Mouse (Mus musculus) stomach, embryonic 16.5 days (tissue): ENCODE measurements around the gene Apobec1. TPM values are rescaled to one million over a fixed set of nuclear protein-coding genes. Genes with fewer than 3 reads are reported as not detected.
"Not testable (repeated sequence)": the region's sequence is repeated elsewhere in the genome, so short reads cannot be mapped to it uniquely, and the experiment has no call there.

Source experiments
- ATAC-seq: fragments of 200-750 bp; cut with Nextera tagmentation; 2 replicates; pipeline ENCODE4 v1.8.0; 2017; ENCODE audit warnings: moderate number of reproducible peaks, moderate TSS enrichment; ENCODE audit not compliant: insufficient read depth, low FRiP score
- H3K27ac ChIP-seq: fragments of 300-500 bp; sonication (generic); 2 replicates; pipeline ENCODE4 v1.5.1; 2014; ENCODE audit warnings: low read length
- H3K27me3 ChIP-seq: fragments of 300-500 bp; sonication (generic); 2 replicates; pipeline ENCODE4 v1.6.1; 2014; ENCODE audit warnings: low read length, control low read depth, mixed read lengths; ENCODE audit not compliant: control insufficient read depth, insufficient read depth
- H3K36me3 ChIP-seq: fragments of 300-500 bp; sonication (generic); 2 replicates; pipeline ENCODE4 v1.6.1; 2014; ENCODE audit warnings: low read length; ENCODE audit not compliant: control insufficient read depth, insufficient read depth
- H3K4me1 ChIP-seq: fragments of 300-500 bp; sonication (generic); 2 replicates; pipeline ENCODE4 v1.6.1; 2014; ENCODE audit warnings: low read length, control low read depth, mixed read lengths; ENCODE audit not compliant: control insufficient read depth, insufficient read depth
- H3K4me2 ChIP-seq: fragments of 300-500 bp; sonication (generic); 2 replicates; pipeline ENCODE4 v1.6.1; 2014; ENCODE audit warnings: low read depth, low read length, mixed read lengths
- H3K4me3 ChIP-seq: fragments of 300-500 bp; sonication (generic); replicated peaks from 2 replicates; pipeline ENCODE4 v1.5.1; 2014; ENCODE audit warnings: mild to moderate bottlenecking, low read length
- H3K9ac ChIP-seq: fragments of 300-500 bp; sonication (generic); 2 replicates; pipeline ENCODE4 v1.6.1; 2014; ENCODE audit warnings: low read length
- H3K9me3 ChIP-seq: fragments of 300-500 bp; sonication (generic); replicated peaks from 2 replicates; pipeline ENCODE4 v1.6.1; 2016; ENCODE audit warnings: low read length, control low read depth; ENCODE audit not compliant: control insufficient read depth
- WGBS: fragments of 180-500 bp; shearing (Covaris S2); extraction: QIAGEN DNeasy Blood & Tissue Kit; methylation state at CpG from one replicate; pipeline ENCODE4 v1.1.7; 2014; 5-methylcytosine and 5-hydroxymethylcytosine counted together
- polyA plus RNA-seq: library from polyadenylated mRNA; unstranded; fragments of >200 nt; fragmentation: Nextera tagmentation; extraction: Ambion mirVana; gene quantifications from 2 replicates; pipeline ENCODE4 v1.2.1, GENCODE M21; 2015

Apobec1 gene
- polyA plus RNA-seq, 1 experiment from 2014 or later, result 6.1 TPM

GRCm38 (mm10) chr6:122575037-122575436, 27.2 kb downstream of the Apobec1 start:
- H3K4me1 ChIP-seq, H3K9ac ChIP-seq, H3K27me3 ChIP-seq, H3K4me2 ChIP-seq, ATAC-seq, H3K36me3 ChIP-seq, H3K4me3 ChIP-seq, H3K9me3 ChIP-seq, H3K27ac ChIP-seq: not testable (repeated sequence)
- 91% methylated on average over 1 of the region's 1 CpGs for WGBS

GRCm38 (mm10) chr6:122571617-122571959, 30.7 kb downstream of the Apobec1 start:
- no peaks in the 10 kb centered on the region for H3K36me3 ChIP-seq
- no peak overlapping the region for H3K9ac ChIP-seq
- WGBS, result 65% methylated on average over 3 of the region's 3 CpGs
- no peaks in the 10 kb centered on the region for H3K4me1 ChIP-seq
- H3K9me3 ChIP-seq, result no peaks in the 10 kb centered on the region
- no peaks in the 10 kb centered on the region for H3K27me3 ChIP-seq
- H3K4me3 ChIP-seq, result no peak overlapping the region
- H3K27ac ChIP-seq, result no peak overlapping the region
- H3K4me2 ChIP-seq, result no peak overlapping the region
- ATAC-seq, result no peak

GRCm38 (mm10) chr6:122570695-122571616, 31.3 kb downstream of the Apobec1 start:
- WGBS, result 55% methylated on average over 8 of the region's 8 CpGs
- Histone ChIP-seq H3K4me2 (no peak overlapping the region), H3K9ac (no peak overlapping the region), H3K27ac (no peak overlapping the region), H3K9me3 (no peaks in the 10 kb centered on the region), H3K4me1 (no peaks in the 10 kb centered on the region), H3K27me3 (no peaks in the 10 kb centered on the region), H3K4me3 (no peak overlapping the region), H3K36me3 (no peaks in the 10 kb centered on the region)
- ATAC-seq, result no peak

GRCm38 (mm10) chr6:122569762-122570161, 32.5 kb downstream of the Apobec1 start:
- Histone ChIP-seq H3K27me3 (no peaks in the 10 kb centered on the region), H3K27ac (no peak overlapping the region), H3K4me2 (no peak overlapping the region), H3K4me1 (no peaks in the 10 kb centered on the region), H3K4me3 (no peak overlapping the region), H3K36me3 (no peaks in the 10 kb centered on the region), H3K9ac (no peak overlapping the region), H3K9me3 (no peaks in the 10 kb centered on the region)
- no peak for ATAC-seq
- WGBS, result 64% methylated on average over 1 of the region's 1 CpGs

GRCm38 (mm10) chr6:122569113-122569512, 33.1 kb downstream of the Apobec1 start:
- H3K27ac ChIP-seq, result no peak overlapping the region
- no peak for ATAC-seq

GRCm38 (mm10) chr6:122565070-122565784, 37.0 kb downstream of the Apobec1 start:
- 87% methylated on average over 9 of the region's 9 CpGs for WGBS
- Histone ChIP-seq H3K4me1 (no peaks in the 10 kb centered on the region), H3K9ac (no peak overlapping the region), H3K9me3 (no peaks in the 10 kb centered on the region), H3K36me3 (no peaks in the 10 kb centered on the region), H3K27ac (no peak overlapping the region), H3K4me3 (no peak overlapping the region), H3K4me2 (no peak overlapping the region), H3K27me3 (no peaks in the 10 kb centered on the region)
- no peak for ATAC-seq

More at GRCm38 (mm10) chr6:122569113-122569512, 33.1 kb downstream of the Apobec1 start:
- H3K4me1 ChIP-seq, result no peaks in the 10 kb centered on the region
- no peaks in the 10 kb centered on the region for H3K9me3 ChIP-seq
- no peaks in the 10 kb centered on the region for H3K36me3 ChIP-seq
- H3K4me3 ChIP-seq, result no peak overlapping the region
- no peak overlapping the region for H3K9ac ChIP-seq
- 70% methylated on average over 5 of the region's 5 CpGs for WGBS
- H3K4me2 ChIP-seq, result no peak overlapping the region
- H3K27me3 ChIP-seq, result no peaks in the 10 kb centered on the region

- H3K36me3 ChIP-seq, result no peaks in the 10 kb centered on the region
- no peak overlapping the region for H3K9ac ChIP-seq
- no peaks in the 10 kb centered on the region for H3K4me1 ChIP-seq
- H3K4me2 ChIP-seq, result peak overlapping the region; percentile 12; the same call in 1 of the 2 replicates
- H3K9me3 ChIP-seq, result no peaks in the 10 kb centered on the region
- H3K27ac ChIP-seq, result no peak overlapping the region
- no peaks in the 10 kb centered on the region for H3K27me3 ChIP-seq
- no peak for ATAC-seq
- WGBS, result 2% methylated on average over 6 of the region's 6 CpGs
- H3K4me3 ChIP-seq, result no peak overlapping the region; the same call in 1 of the 2 replicates
These were observed 39.8 kb downstream of the Apobec1 start for GRCm38 (mm10) chr6:122562463-122562862.

- no peaks in the 10 kb centered on the region for H3K9me3 ChIP-seq
- no peak overlapping the region; the same call in 1 of the 2 replicates for H3K9ac ChIP-seq
- 79% methylated on average over 20 of the region's 20 CpGs for WGBS
- no peak overlapping the region for H3K4me3 ChIP-seq
- no peaks in the 10 kb centered on the region for H3K4me1 ChIP-seq
- H3K4me2 ChIP-seq, result no peak overlapping the region
- no peaks in the 10 kb centered on the region for H3K36me3 ChIP-seq
- no peak overlapping the region for H3K27ac ChIP-seq
- H3K27me3 ChIP-seq, result no peaks in the 10 kb centered on the region
- peak; percentile 27; the same call in 1 of the 2 replicates for ATAC-seq
These were observed 41.2 kb downstream of the Apobec1 start for GRCm38 (mm10) chr6:122561005-122561404.

GRCm38 (mm10) chr6:122560427-122560826, 41.8 kb downstream of the Apobec1 start:
- peak overlapping the region; percentile 43 for H3K4me2 ChIP-seq
- H3K9ac ChIP-seq, result peak overlapping the region; percentile 35; the same call in 1 of the 2 replicates
- no peaks in the 10 kb centered on the region for H3K4me1 ChIP-seq
- WGBS, result 15% methylated on average over 17 of the region's 17 CpGs
- H3K9me3 ChIP-seq, result no peaks in the 10 kb centered on the region
- no peak overlapping the region; the same call in 1 of the 2 replicates for H3K4me3 ChIP-seq
- H3K27ac ChIP-seq, result no peak overlapping the region
- ATAC-seq, result peak; percentile 30; the same call in 1 of the 2 replicates
- H3K36me3 ChIP-seq, result no peaks in the 10 kb centered on the region
- no peaks in the 10 kb centered on the region for H3K27me3 ChIP-seq
